Mouse (Mus musculus): Measurements from ENCODE around the gene Galnt9.

Gene Galnt9

DNA sequence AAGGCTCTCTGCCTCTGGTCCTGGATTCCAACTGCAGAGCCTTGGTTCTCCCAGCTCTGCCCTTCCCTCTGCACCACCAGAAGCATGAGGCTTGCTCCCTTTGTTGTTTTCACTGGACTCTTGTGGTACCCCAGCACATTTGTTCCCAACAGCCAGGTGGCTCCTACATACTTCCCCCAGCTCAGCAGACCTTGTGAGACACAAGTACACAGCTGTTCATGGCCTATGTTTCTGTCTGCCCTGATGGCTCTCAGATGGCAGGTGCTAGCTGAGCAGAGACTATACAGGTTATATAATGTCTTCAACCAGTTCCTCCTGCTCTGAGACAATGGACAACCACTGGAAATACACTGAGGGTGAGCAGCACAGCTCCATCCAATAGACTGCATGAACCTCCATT is 43.3 kb downstream of the Galnt9 start:
- DNase-seq (ENCODE audit: low read depth, low spot score) = no peak

DNA sequence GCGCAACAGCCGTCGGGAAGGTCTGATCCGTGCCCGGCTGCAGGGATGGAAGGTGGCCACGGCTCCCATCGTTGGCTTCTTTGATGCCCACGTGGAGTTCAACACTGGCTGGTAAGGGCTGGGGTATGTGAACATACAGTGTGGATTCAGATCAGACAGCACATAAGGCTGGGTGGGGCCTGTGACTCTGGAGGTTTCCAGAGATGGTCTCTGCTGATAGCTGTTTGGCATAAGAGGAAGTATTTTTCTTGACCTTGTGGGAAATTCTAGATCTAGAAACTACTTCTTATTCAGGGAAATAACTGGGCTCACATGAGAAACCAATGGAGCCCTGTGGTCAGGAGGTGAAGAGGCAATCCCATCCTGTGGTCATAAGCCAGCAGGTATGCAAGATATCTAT is 45.7 kb downstream of the Galnt9 start:
- DNase-seq (ENCODE audit: low read depth, low spot score) = no peak

DNA sequence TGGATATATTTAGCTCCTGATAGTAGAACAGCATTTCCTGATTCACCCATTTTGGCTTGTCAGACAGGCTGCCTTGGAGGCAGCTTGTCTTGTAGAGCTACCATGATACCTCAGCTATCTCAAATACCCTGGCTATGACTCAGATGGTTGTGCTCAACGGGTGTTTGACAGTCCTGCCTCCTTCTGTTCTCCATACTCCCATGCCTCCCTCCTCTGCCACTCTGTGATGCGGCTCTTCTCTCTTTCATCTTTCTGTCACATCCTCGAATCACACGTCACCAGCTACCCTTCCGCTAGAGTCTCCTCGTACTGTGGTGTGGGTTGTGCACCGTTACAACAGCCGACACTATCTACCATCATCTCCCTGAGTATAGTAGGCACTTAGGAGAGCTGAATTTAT is 50.3 kb downstream of the Galnt9 start:
- peak; percentile 55 for DNase-seq (ENCODE audit: low read depth, low spot score)

DNA sequence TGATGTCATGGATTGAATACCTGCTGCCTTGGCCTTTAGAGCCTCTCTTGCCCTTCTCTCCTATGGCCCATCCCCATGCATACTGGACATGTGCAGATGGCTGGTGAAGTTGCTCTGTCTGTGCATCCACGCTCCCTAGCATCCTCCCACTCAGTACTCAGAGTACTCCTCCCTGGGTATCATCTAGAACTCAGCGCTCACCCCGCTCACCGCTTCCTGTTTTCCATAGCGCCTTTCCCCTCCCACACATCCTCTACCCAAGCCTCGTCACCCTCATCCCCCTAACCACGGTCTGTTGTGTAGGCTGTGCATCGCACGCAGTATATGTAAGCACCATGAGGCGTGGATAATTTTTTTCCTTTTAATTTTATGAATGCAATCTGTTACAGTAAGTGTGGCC is 51.2 kb downstream of the Galnt9 start:
- peak; percentile 86 for DNase-seq (ENCODE audit: low read depth, low spot score)

DNA sequence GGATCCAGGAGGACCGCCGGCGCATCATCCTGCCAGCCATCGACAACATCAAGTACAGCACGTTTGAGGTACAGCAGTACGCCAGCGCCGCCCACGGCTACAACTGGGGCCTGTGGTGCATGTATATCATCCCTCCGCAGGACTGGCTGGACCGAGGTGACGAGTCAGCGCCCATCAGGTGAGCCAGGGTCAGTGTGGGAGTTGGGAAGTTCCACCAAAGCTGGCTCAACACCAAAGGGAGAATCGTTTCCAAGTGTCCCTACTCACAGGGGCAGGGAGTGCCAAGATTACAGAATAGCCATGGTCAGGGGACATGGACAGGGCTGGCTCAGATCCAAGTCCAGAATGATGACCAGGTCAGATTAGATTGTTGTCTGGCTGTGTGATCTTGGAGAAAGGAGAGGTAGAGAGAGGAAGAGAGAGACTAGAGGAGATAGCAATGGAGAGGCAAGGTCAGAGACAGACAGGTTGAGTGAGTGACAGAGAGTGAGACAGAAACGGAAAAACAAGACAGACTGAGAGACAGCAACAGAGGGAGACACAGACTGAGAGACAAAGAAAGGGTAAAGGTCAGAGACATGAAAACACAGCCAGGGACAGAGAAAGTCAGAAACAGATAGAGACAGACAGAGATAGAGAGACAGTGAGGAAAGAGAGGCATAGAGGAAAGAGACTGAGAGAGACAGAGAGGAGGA is 52.1 kb downstream of the Galnt9 start:
- DNase-seq (ENCODE audit: low read depth, low spot score) = no peak

DNA sequence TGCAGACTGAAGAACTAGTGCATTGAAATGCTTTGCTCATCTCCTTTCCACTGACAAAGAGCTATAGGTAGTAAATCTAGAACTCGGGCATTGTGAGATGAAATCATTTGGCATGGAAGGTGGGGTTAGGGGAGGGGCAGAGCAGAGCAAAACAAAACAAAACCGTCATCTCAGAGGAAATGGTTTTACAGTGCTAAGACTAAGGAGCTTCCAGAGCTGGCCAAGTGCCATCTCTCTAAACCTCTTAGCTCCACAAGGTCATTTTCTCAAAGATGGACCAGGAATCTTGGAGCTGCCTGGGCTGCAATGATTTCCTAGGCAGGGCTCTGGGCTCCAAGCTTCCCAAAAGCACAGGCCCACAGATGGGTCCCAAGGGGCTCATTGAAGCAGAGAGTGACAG is 53.3 kb downstream of the Galnt9 start:
- no peak for DNase-seq (ENCODE audit: low read depth, low spot score)

DNA sequence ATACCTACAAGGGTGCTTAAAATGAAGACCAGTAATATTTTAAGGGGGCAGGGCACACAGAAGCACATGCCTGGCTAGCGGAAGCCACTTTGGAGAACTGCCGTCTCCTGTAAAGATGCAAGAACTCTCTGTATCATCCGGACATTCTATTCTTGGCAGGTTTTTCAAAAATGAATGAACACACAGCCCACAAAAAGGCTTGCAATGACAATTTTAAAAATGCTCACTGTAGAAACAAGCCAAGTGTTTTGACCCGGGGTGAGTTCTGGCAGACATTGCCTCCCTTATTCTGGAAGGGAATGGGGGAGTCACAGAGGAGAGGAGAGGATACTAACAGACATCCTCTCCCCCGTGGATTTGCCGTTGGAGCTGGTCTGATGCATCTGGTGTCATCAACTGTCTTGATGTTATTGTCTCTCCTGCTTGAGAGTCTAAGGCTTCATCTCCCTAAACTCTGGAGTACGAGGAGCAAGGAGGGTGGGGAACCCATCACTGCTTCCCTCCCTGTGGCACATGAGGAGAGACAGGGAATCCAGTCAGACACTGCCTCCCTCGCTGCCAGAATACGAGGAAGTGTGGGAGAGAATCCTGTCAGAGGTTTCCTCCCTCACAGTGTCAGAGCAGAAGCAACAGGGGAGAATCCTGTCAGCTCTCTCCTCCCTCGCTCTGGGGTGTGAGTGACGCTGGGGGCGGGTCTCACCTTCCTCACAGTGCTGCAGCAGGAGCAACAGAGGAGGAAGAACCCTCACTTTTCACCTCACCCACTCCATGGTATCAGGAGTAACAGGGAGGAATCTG is 54.3 kb downstream of the Galnt9 start:
- peak; percentile 79 for DNase-seq (ENCODE audit: low read depth, low spot score)

DNA sequence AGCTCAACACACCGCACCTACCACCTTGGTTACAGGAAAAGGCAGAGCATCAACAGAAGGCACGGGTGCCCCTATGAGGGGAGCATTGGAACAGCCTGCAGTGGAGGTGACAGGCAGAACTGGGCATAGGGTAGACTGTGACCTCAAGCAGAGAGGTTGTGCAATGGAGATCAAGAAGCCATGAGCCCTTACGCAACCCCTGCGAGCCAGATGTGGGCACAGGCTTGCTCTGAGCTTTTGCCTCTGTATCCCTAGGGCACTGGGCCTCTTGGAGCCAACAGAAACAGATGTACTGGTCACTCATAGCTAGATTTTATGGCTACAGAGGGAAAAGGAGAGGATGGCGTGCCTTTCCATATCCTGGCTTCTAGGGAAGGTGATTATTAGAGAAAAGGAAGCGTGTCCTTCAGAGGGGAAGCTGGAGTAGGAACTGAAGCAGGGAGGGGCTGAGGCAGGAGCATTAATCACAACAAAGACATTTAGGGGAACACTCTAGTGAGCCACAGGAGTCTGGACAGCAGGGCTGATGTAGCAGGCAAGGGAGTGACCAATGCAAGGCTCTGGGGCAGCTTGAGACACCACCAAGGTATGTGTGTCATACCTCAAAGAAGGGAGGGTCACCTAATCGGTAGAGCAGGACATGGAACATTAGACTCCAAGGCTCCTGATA is 59.0 kb downstream of the Galnt9 start:
- DNase-seq (ENCODE audit: low read depth, low spot score) = no peak

DNA sequence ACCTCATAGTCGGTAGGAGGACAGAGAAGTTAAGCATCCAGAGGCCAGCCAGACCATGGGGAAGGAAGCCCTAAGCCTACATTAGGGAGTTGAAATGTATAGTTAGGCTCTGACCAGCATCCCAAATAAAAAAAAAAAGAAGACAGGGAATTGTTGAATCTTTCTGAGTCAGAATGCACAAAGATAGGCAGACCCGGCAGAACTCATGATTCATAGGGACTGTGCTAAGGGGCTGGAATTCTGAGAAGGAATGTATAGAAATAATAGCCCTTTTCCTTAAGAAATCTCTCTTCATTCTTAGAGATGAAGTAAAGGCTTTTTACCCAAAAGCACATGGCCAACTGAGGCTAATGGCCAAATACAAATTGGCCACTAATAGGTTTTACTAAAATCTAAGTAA is 60.2 kb downstream of the Galnt9 start:
- no peak for DNase-seq (ENCODE audit: low read depth, low spot score)

DNA sequence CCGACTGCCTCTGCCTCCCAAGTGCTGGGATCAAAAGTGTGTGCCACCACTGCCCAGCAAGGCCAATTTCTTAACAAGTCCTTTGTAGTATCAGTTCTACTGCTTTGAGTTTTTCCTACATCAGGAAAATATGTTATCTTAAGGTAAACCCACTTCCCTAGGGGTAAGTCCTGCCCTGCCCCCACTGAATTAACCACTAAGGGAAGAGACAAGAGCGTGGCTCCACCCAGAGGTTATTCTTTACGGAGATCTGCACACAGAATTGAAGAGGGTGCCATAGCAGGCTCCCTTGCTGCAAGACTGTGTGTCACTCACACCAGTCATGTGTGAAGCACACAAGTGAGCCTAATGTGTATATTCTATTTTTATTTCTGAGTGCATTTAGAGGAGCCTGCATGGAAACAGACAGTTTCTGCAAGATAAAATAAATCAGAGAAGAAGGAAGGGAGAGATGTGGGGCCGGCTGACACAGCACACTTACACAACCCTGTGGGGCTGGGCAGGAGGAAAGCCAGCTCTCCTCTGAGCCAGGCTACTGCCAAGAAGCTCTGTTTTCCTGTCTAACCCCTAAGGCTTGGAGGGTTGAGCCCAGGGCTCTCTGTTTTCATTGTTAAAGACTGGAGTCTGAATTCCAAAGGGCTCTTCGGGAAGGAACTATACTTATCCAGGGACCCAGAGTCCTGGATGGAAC is 61.5 kb downstream of the Galnt9 start:
- DNase-seq (ENCODE audit: low read depth, low spot score) = no peak

DNA sequence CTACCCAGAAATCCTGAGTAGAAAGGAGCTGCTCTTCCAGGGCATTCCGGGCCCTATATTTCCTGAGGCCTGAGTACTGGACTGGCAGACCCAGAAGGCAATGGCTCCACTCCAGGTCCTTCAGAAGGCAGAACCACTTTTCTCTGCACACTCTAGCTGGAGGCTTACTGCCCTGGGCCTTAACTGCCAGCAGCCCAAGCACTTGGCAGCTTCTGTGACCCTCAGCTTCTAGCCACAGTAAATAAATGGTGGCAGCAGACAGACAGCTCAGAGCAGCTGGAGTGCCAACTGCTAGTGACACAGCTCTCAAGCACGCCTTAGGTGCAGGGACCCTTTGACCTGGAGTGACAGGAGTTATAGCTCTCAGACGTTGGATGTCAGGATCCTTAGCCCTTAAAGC is 63.6 kb downstream of the Galnt9 start:
- no peak for DNase-seq (ENCODE audit: low read depth, low spot score)

DNA sequence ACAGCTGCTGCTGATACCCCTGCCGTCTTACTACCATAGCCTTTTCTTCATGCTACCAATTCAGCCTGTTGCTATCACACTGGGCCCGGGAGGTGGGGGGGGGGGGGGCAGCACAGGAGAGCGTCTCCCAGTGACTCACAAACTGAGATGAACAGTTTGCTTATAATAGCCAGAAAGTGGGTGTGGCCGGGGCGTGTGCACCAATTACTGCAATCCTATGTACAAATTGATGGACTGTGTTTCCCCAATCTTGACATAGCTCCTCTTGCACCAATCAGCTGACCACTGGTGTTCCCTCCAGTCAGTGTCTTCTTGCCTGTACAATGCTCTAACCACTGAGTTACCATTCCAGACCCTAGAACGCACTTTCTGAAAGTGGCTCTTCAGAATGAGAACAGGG is 64.2 kb downstream of the Galnt9 start:
- no peak for DNase-seq (ENCODE audit: low read depth, low spot score)

DNA sequence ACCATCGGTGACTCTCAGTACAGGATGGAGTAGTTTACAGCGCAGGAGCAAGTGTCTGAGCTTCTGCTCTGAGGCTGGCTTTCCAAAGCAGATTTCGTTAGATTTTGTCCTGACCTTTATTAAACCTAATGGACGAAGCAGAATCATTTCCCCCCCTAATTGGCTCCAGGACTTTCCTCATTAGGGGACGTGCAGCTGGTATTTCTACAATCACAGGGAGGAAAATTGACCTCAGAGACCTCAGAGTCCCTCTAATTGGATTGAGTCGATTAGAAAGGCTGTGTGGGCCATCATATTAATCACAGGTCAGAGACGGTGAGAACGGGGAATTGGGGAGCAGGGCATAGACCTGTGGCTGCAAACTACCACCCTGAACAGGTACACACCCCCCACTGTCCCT is 64.8 kb downstream of the Galnt9 start:
- no peak for DNase-seq (ENCODE audit: low read depth, low spot score)

DNA sequence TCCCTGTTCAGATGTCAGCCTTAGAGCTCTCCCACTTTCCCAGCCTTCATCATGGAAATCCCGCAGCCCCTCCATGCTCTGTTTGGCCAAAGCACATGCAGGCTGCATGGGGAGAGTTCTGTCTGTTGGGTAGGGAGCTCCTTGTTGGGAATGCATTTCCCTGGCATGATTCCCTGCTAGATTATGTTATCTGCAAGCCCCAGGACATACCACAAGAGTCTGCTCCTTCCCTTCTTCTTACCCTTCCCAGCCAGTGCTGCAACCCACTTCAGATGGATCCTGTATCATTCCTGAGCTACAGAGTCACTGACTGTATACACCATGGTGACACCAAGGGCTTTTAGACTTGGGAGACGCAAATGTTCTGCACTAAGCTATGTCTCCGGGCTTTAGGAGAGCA is 65.3 kb downstream of the Galnt9 start:
- no peak for DNase-seq (ENCODE audit: low read depth, low spot score)

DNA sequence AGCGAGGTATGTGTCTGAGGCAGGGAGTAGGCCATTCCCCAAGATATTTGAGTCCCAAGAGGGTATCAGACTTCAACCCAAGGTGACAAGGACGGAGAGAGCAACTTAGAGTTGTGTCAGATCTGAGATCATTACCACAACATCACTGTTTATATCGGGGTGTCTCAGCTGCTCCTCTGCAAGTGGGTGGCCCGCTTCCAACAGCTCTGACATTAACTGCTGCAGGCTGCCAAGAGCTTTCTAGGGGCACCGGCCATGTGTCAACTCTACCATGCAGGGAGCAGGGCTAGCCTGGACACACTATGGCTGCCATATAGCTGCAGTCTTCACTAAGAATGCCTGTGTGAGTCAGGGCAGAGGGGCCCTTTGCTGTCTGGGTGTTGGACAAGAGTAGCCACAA is 65.7 kb downstream of the Galnt9 start:
- no peak for DNase-seq (ENCODE audit: low read depth, low spot score)

DNA sequence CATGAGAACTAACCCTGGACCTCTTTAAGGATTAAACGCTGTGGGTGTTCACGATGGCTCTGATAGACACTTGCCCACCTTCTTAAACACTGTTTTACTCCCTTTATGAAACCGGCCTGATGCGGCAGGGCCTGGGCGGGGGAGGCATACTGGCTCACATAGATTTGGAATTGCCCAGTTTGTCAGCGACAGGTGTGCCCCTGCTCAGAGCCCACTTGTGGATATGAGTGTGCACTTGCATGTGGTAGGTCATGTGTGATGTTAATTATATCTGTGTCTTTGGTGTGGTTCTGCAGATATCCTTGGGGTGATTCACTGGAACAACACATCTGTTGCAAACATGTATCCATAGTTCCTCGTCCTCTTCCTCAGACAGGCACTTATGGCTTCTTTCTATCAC is 66.3 kb downstream of the Galnt9 start:
- DNase-seq (ENCODE audit: low read depth, low spot score) = no peak

DNA sequence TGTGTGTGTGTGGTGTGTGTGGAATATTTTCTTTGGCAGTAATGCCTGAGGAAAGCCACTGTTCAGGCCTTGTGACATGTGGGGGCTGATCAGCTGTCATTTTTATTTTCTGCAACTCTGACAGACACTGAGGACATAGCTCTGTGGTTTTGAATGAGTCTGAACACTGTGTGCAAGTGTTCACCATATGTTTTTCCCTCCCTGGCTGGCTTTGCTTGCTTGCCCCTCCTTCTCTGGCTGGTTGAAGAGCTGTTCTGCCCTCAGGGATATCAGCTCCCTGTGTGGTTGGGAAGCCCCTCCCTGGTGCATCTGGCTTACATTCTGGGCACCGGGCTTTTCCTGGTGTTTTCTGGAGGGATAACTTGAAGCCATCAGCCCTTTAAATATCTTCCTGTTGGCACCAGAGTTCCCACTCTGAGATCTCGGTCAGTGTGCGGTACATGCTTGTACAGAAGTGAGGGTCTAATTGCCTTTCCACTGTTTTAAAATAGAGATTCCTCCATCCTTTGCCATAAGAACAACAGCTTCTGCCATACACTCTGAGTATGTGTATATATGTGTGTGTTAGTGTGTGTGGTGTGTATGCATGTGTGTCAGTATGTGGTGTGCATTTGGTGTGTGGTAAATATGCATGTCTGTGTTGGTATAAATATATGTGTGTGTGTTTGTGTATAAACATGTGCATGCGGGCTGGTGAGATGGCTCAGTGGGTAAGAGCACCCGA is 67.4 kb downstream of the Galnt9 start:
- DNase-seq (ENCODE audit: low read depth, low spot score) = peak; percentile 49

DNA sequence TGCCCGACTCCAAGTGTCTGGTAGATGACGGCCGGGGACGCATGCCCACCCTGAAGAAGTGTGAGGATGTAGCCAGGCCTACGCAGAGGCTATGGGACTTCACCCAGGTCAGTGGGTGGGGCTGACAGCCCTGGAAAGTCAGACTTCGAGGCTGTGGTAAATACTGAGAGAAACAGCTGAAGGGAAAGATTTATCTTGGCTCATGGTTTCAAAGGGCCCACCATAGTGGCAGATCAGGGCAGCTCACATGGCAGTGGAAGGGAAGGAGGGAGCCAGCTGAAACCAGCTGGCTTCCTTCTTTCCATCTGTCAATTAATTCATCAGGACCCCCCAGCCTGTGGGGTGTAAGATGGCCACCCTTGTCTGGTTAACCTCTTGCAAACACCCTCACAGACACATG is 75.1 kb downstream of the Galnt9 start:
- DNase-seq (ENCODE audit: low read depth, low spot score) = no peak

DNA sequence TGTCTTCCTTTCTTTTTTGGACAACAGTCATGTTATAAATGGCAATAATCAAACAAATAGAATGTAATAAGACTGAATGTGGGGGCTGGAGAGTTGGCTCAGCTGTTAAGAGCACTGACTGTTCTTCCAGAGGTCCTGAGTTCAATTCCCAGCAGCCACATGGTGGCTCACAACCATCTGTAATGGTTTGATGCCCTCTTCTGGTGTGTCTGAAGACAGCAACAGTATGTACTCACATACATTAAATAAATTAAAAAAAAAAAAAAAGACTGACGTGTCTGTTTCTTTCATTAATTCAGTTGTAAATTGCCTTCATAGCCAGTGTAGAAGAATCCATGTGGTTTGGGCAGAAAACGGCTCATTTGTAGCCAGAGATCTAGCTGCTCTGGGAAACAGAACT is 80.2 kb downstream of the Galnt9 start:
- no peak for DNase-seq (ENCODE audit: low read depth, low spot score)

DNA sequence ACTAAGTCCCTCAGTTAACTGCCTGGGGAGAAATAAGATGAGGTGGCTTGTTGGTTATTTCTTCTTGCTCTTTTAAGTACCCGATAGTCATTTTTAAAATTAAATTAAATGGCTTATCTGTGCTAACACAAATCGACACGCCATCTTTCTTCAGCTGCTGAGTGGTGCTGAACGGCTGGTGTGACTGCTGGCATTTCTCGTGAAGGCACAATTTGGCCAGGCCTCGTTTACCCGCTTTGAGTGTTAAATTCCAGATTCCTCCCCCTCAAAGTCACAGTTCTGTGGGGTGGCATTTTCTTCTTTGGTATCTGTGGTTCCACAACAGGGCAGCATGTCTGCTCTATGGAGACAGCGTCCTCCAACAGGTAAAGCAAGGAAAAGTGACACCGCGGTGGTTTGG is 83.2 kb downstream of the Galnt9 start:
- no peak for DNase-seq (ENCODE audit: low read depth, low spot score)

DNA sequence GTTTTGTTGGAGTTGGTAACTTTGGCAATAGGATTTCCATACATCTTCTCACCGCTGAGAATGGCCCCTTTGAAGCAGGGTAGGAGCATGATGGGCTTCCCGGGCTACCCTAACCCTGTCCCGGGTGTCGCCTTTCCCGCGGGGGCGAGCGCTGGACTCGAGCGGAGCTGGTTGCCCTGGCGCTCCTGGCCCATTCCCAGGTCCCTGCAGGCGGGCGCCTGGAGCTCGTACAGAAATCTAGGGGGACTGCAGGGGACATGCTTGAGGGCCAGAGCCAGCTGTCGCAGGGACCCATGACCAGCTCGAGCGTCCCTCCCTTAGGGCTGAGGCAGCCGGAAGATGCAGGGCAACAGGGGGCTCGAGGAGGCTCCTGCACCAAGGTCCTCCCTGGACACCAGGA is 84.0 kb downstream of the Galnt9 start:
- no peak for DNase-seq (ENCODE audit: low read depth, low spot score)
